Mouse (Mus musculus): Measurements from ENCODE around the gene Haspin. TPM values are rescaled to one million over a fixed set of nuclear protein-coding genes. Genes with fewer than 3 reads are reported as not detected.
"Not testable (repeated sequence)": the region's sequence is repeated elsewhere in the genome, so short reads cannot be mapped to it uniquely, and the experiment has no call there.

Gene Haspin
- polyA plus RNA-seq, 1 experiment from 2014 or later = 23.2 TPM

- 60% methylated on average over 6 of the region's 6 CpGs for WGBS
- no peaks in the 10 kb centered on the region for H3K36me3 ChIP-seq (ENCODE audit: insufficient read depth)
- no peak overlapping the region for H3K4me3 ChIP-seq (ENCODE audit: low read depth, low read length)
- H3K4me2 ChIP-seq = no peak overlapping the region
- H3K4me1 ChIP-seq (ENCODE audit: insufficient read depth) = no peaks in the 10 kb centered on the region
- no peaks in the 10 kb centered on the region for H3K27me3 ChIP-seq (ENCODE audit: insufficient read depth, low read length)
- no peaks in the 10 kb centered on the region for H3K9me3 ChIP-seq (ENCODE audit: low read depth, low read length)
- ATAC-seq (ENCODE audit: insufficient read depth) = no peak
- no peak overlapping the region for H3K9ac ChIP-seq
- no peak overlapping the region for H3K27ac ChIP-seq (ENCODE audit: low read depth)
- no peak for DNase-seq
- no peak for TF ChIP-seq CTCF (IDR thresholded peaks at IDR 0.05; ENCODE audit: low read depth)
Measured at GRCm38 (mm10) chr11:73111414-73111813, 26.7 kb downstream of the Haspin start.

- H3K4me3 ChIP-seq (ENCODE audit: low read depth, low read length) = no peak overlapping the region
- H3K36me3 ChIP-seq (ENCODE audit: insufficient read depth) = no peaks in the 10 kb centered on the region
- H3K4me2 ChIP-seq = no peak overlapping the region
- DNase-seq (no peak), ATAC-seq (ENCODE audit: insufficient read depth) (no peak)
- no peaks in the 10 kb centered on the region for H3K27me3 ChIP-seq (ENCODE audit: insufficient read depth, low read length)
- no peak overlapping the region for H3K9ac ChIP-seq
- no peaks in the 10 kb centered on the region for H3K4me1 ChIP-seq (ENCODE audit: insufficient read depth)
- WGBS = 78% methylated on average over 3 of the region's 3 CpGs
- no peaks in the 10 kb centered on the region for H3K9me3 ChIP-seq (ENCODE audit: low read depth, low read length)
- TF ChIP-seq CTCF (IDR thresholded peaks at IDR 0.05; ENCODE audit: low read depth) = no peak
- no peak overlapping the region for H3K27ac ChIP-seq (ENCODE audit: low read depth)
Measured at GRCm38 (mm10) chr11:73109941-73110340, 28.2 kb downstream of the Haspin start.

GRCm38 (mm10) chr11:73108898-73109625, 29.0 kb downstream of the Haspin start:
- H3K4me1 ChIP-seq (ENCODE audit: insufficient read depth) = no peaks in the 10 kb centered on the region
- no peaks in the 10 kb centered on the region for H3K27me3 ChIP-seq (ENCODE audit: insufficient read depth, low read length)
- H3K27ac ChIP-seq (ENCODE audit: low read depth) = no peak overlapping the region
- H3K9ac ChIP-seq = no peak overlapping the region
- TF ChIP-seq CTCF (IDR thresholded peaks at IDR 0.05; ENCODE audit: low read depth) = no peak
- no peaks in the 10 kb centered on the region for H3K9me3 ChIP-seq (ENCODE audit: low read depth, low read length)
- DNase-seq (no peak), ATAC-seq (ENCODE audit: insufficient read depth) (no peak)
- H3K4me3 ChIP-seq (ENCODE audit: low read depth, low read length) = no peak overlapping the region
- H3K4me2 ChIP-seq = no peak overlapping the region
- H3K36me3 ChIP-seq (ENCODE audit: insufficient read depth) = no peaks in the 10 kb centered on the region
- 70% methylated on average over 14 of the region's 14 CpGs for WGBS

- ATAC-seq (ENCODE audit: insufficient read depth) (no peak), DNase-seq (no peak)
- Histone ChIP-seq H3K4me3 (ENCODE audit: low read depth, low read length) (no peak overlapping the region), H3K4me2 (no peak overlapping the region), H3K9me3 (ENCODE audit: low read depth, low read length) (no peaks in the 10 kb centered on the region), H3K27me3 (ENCODE audit: insufficient read depth, low read length) (no peaks in the 10 kb centered on the region), H3K27ac (ENCODE audit: low read depth) (no peak overlapping the region), H3K9ac (no peak overlapping the region), H3K4me1 (ENCODE audit: insufficient read depth) (no peaks in the 10 kb centered on the region), H3K36me3 (ENCODE audit: insufficient read depth) (no peaks in the 10 kb centered on the region)
- WGBS = 57% methylated on average over 5 of the region's 5 CpGs
- TF ChIP-seq CTCF (IDR thresholded peaks at IDR 0.05; ENCODE audit: low read depth) = no peak
Measured at GRCm38 (mm10) chr11:73108195-73108897, 29.7 kb downstream of the Haspin start.

- TF ChIP-seq CTCF (IDR thresholded peaks at IDR 0.05; ENCODE audit: low read depth) = peak; percentile 45
- not testable (repeated sequence) for H3K4me1 ChIP-seq (ENCODE audit: insufficient read depth); H3K36me3 ChIP-seq (ENCODE audit: insufficient read depth); H3K27ac ChIP-seq (ENCODE audit: low read depth); ATAC-seq (ENCODE audit: insufficient read depth); H3K4me2 ChIP-seq; H3K9ac ChIP-seq; H3K9me3 ChIP-seq (ENCODE audit: low read depth, low read length); H3K4me3 ChIP-seq (ENCODE audit: low read depth, low read length); DNase-seq; H3K27me3 ChIP-seq (ENCODE audit: insufficient read depth, low read length)
- WGBS = 36% methylated on average over 3 of the region's 3 CpGs
Measured at GRCm38 (mm10) chr11:73107358-73107757, 30.7 kb downstream of the Haspin start.

GRCm38 (mm10) chr11:73105246-73105645, 32.8 kb downstream of the Haspin start:
- no peak overlapping the region for H3K9ac ChIP-seq
- H3K27ac ChIP-seq (ENCODE audit: low read depth) = no peak overlapping the region
- no peaks in the 10 kb centered on the region for H3K36me3 ChIP-seq (ENCODE audit: insufficient read depth)
- no peaks in the 10 kb centered on the region for H3K27me3 ChIP-seq (ENCODE audit: insufficient read depth, low read length)
- no peak overlapping the region for H3K4me3 ChIP-seq (ENCODE audit: low read depth, low read length)
- ATAC-seq (ENCODE audit: insufficient read depth) (no peak), DNase-seq (no peak)
- 63% methylated on average over 3 of the region's 3 CpGs for WGBS
- no peak overlapping the region for H3K4me2 ChIP-seq
- H3K9me3 ChIP-seq (ENCODE audit: low read depth, low read length) = no peaks in the 10 kb centered on the region
- H3K4me1 ChIP-seq (ENCODE audit: insufficient read depth) = no peaks in the 10 kb centered on the region
- no peak for TF ChIP-seq CTCF (IDR thresholded peaks at IDR 0.05; ENCODE audit: low read depth)

- H3K4me2 ChIP-seq = no peak overlapping the region
- H3K4me3 ChIP-seq (ENCODE audit: low read depth, low read length) = no peak overlapping the region
- no peaks in the 10 kb centered on the region for H3K9me3 ChIP-seq (ENCODE audit: low read depth, low read length)
- no peak for DNase-seq
- H3K27me3 ChIP-seq (ENCODE audit: insufficient read depth, low read length) = no peaks in the 10 kb centered on the region
- WGBS = 60% methylated on average over 4 of the region's 4 CpGs
- no peak overlapping the region for H3K27ac ChIP-seq (ENCODE audit: low read depth)
- H3K4me1 ChIP-seq (ENCODE audit: insufficient read depth) = no peaks in the 10 kb centered on the region
- no peak for ATAC-seq (ENCODE audit: insufficient read depth)
- no peak overlapping the region for H3K9ac ChIP-seq
- no peaks in the 10 kb centered on the region for H3K36me3 ChIP-seq (ENCODE audit: insufficient read depth)
- TF ChIP-seq CTCF (IDR thresholded peaks at IDR 0.05; ENCODE audit: low read depth) = no peak
Measured at GRCm38 (mm10) chr11:73101308-73101707, 36.8 kb downstream of the Haspin start.
